Mouse (Mus musculus): Measurements from ENCODE around the gene Siae. TPM values are rescaled to one million over a fixed set of nuclear protein-coding genes. Genes with fewer than 3 reads are reported as not detected.
A peak's percentile ranks its signal among the peaks of the same experiment; 100 is the strongest.

Siae gene
- polyA plus RNA-seq, 1 experiment = 8.0 TPM

- no peaks in the 10 kb centered on the region for H3K27me3 ChIP-seq (ENCODE audit: control insufficient read depth, insufficient read depth, low read length)
- H3K27ac ChIP-seq (ENCODE audit: insufficient read depth, low read depth, low read length) = no peak overlapping the region
- H3K4me3 ChIP-seq (ENCODE audit: low read depth, low read length) = no peak overlapping the region
- WGBS = 49% methylated on average over 3 of the region's 3 CpGs
- H3K36me3 ChIP-seq (ENCODE audit: control insufficient read depth, insufficient read depth, low read length) = peaks cover 25% of the 10 kb centered on the region
- H3K4me1 ChIP-seq (ENCODE audit: control insufficient read depth, insufficient read depth, insufficient read length, low read length) = no peaks in the 10 kb centered on the region
- TF ChIP-seq POLR2A (IDR thresholded peaks at IDR 0.05; ENCODE audit: low read depth, low read length) (no peak), CTCF (IDR thresholded peaks at IDR 0.05; ENCODE audit: extremely low read depth, insufficient read length, insufficient replicate concordance, low read depth, low read length) (no peak)
These were observed 70.6 kb downstream of the Siae start for GRCm38 (mm10) chr9:37626103-37626567.

- 98% methylated on average over 1 of the region's 1 CpGs for WGBS
- no peaks in the 10 kb centered on the region for H3K27me3 ChIP-seq (ENCODE audit: control insufficient read depth, insufficient read depth, low read length)
These were observed 71.8 kb downstream of the Siae start for GRCm38 (mm10) chr9:37627263-37627662.

GRCm38 (mm10) chr9:37628581-37628980 lies 73.1 kb downstream of the Siae start:
- no peak overlapping the region for H3K27ac ChIP-seq (ENCODE audit: insufficient read depth, low read depth, low read length)
- H3K27me3 ChIP-seq (ENCODE audit: control insufficient read depth, insufficient read depth, low read length) = no peaks in the 10 kb centered on the region
- no peaks in the 10 kb centered on the region for H3K4me1 ChIP-seq (ENCODE audit: control insufficient read depth, insufficient read depth, insufficient read length, low read length)
- no peak overlapping the region for H3K4me3 ChIP-seq (ENCODE audit: low read depth, low read length)
- TF ChIP-seq CTCF (IDR thresholded peaks at IDR 0.05; ENCODE audit: extremely low read depth, insufficient read length, insufficient replicate concordance, low read depth, low read length) = no peak
- TF ChIP-seq POLR2A (IDR thresholded peaks at IDR 0.05; ENCODE audit: low read depth, low read length) = no peak
- WGBS = 85% methylated on average over 4 of the region's 4 CpGs
- H3K36me3 ChIP-seq (ENCODE audit: control insufficient read depth, insufficient read depth, low read length) = peaks cover 29% of the 10 kb centered on the region

More at GRCm38 (mm10) chr9:37627263-37627662, 71.8 kb downstream of the Siae start:
- Histone ChIP-seq H3K4me1 (ENCODE audit: control insufficient read depth, insufficient read depth, insufficient read length, low read length) (no peaks in the 10 kb centered on the region), H3K27ac (ENCODE audit: insufficient read depth, low read depth, low read length) (no peak overlapping the region), H3K4me3 (ENCODE audit: low read depth, low read length) (no peak overlapping the region), H3K36me3 (ENCODE audit: control insufficient read depth, insufficient read depth, low read length) (peaks cover 28% of the 10 kb centered on the region)
- TF ChIP-seq POLR2A (IDR thresholded peaks at IDR 0.05; ENCODE audit: low read depth, low read length) = no peak
- TF ChIP-seq CTCF (IDR thresholded peaks at IDR 0.05; ENCODE audit: extremely low read depth, insufficient read length, insufficient replicate concordance, low read depth, low read length) = no peak

- WGBS = 79% methylated on average over 2 of the region's 2 CpGs
- H3K4me1 ChIP-seq (ENCODE audit: control insufficient read depth, insufficient read depth, insufficient read length, low read length) = no peaks in the 10 kb centered on the region
- H3K27me3 ChIP-seq (ENCODE audit: control insufficient read depth, insufficient read depth, low read length) = no peaks in the 10 kb centered on the region
- peaks cover 27% of the 10 kb centered on the region for H3K36me3 ChIP-seq (ENCODE audit: control insufficient read depth, insufficient read depth, low read length)
- H3K27ac ChIP-seq (ENCODE audit: insufficient read depth, low read depth, low read length) = no peak overlapping the region
- H3K4me3 ChIP-seq (ENCODE audit: low read depth, low read length) = no peak overlapping the region
- TF ChIP-seq CTCF (IDR thresholded peaks at IDR 0.05; ENCODE audit: extremely low read depth, insufficient read length, insufficient replicate concordance, low read depth, low read length) = no peak
- TF ChIP-seq POLR2A (IDR thresholded peaks at IDR 0.05; ENCODE audit: low read depth, low read length) = no peak
These were observed 74.4 kb downstream of the Siae start for GRCm38 (mm10) chr9:37629941-37630340.

- WGBS = 93% methylated on average over 2 of the region's 2 CpGs
- no peak for TF ChIP-seq CTCF (IDR thresholded peaks at IDR 0.05; ENCODE audit: extremely low read depth, insufficient read length, insufficient replicate concordance, low read depth, low read length)
- no peak for TF ChIP-seq POLR2A (IDR thresholded peaks at IDR 0.05; ENCODE audit: low read depth, low read length)
- Histone ChIP-seq H3K4me1 (ENCODE audit: control insufficient read depth, insufficient read depth, insufficient read length, low read length) (no peaks in the 10 kb centered on the region), H3K36me3 (ENCODE audit: control insufficient read depth, insufficient read depth, low read length) (peaks cover 25% of the 10 kb centered on the region), H3K27me3 (ENCODE audit: control insufficient read depth, insufficient read depth, low read length) (no peaks in the 10 kb centered on the region), H3K4me3 (ENCODE audit: low read depth, low read length) (no peak overlapping the region), H3K27ac (ENCODE audit: insufficient read depth, low read depth, low read length) (no peak overlapping the region)
These were observed 76.8 kb downstream of the Siae start for GRCm38 (mm10) chr9:37632305-37632704.

- H3K36me3 ChIP-seq (ENCODE audit: control insufficient read depth, insufficient read depth, low read length) = peaks cover 20% of the 10 kb centered on the region
- H3K4me1 ChIP-seq (ENCODE audit: control insufficient read depth, insufficient read depth, insufficient read length, low read length) = no peaks in the 10 kb centered on the region
- no peak overlapping the region for H3K27ac ChIP-seq (ENCODE audit: insufficient read depth, low read depth, low read length)
- no peak overlapping the region for H3K4me3 ChIP-seq (ENCODE audit: low read depth, low read length)
- whole genome bisulfite sequencing = 92% methylated on average over 3 of the region's 3 CpGs
- TF ChIP-seq CTCF (IDR thresholded peaks at IDR 0.05; ENCODE audit: extremely low read depth, insufficient read length, insufficient replicate concordance, low read depth, low read length) (no peak), POLR2A (IDR thresholded peaks at IDR 0.05; ENCODE audit: low read depth, low read length) (no peak)
- no peaks in the 10 kb centered on the region for H3K27me3 ChIP-seq (ENCODE audit: control insufficient read depth, insufficient read depth, low read length)
These were observed 78.8 kb downstream of the Siae start for GRCm38 (mm10) chr9:37634269-37634668.

GRCm38 (mm10) chr9:37636335-37636734 lies 80.8 kb downstream of the Siae start:
- WGBS = 20% methylated on average over 7 of the region's 7 CpGs
- no peak for TF ChIP-seq POLR2A (IDR thresholded peaks at IDR 0.05; ENCODE audit: low read depth, low read length)
- peak; percentile 70; the same call in 1 of the 2 replicates for TF ChIP-seq CTCF (IDR thresholded peaks at IDR 0.05; ENCODE audit: extremely low read depth, insufficient read length, insufficient replicate concordance, low read depth, low read length)
- Histone ChIP-seq H3K4me3 (ENCODE audit: low read depth, low read length) (no peak overlapping the region), H3K27me3 (ENCODE audit: control insufficient read depth, insufficient read depth, low read length) (no peaks in the 10 kb centered on the region), H3K4me1 (ENCODE audit: control insufficient read depth, insufficient read depth, insufficient read length, low read length) (no peaks in the 10 kb centered on the region), H3K27ac (ENCODE audit: insufficient read depth, low read depth, low read length) (no peak overlapping the region), H3K36me3 (ENCODE audit: control insufficient read depth, insufficient read depth, low read length) (peaks cover 18% of the 10 kb centered on the region)
